Mouse (Mus musculus): ENCODE measurements around the gene Tut7. TPM values are rescaled to one million over a fixed set of nuclear protein-coding genes. Genes with fewer than 3 reads are reported as not detected.

Gene Tut7
- total and polyA plus RNA-seq, 3 experiments: 47.7 to 135 (median 53.8) TPM

- TF ChIP-seq USF1 (IDR thresholded peaks at IDR 0.05; ENCODE audit: low read depth, low read length) (peak; percentile 53; the same call in 1 of the 2 replicates), CTCF (IDR thresholded peaks at IDR 0.05 in 2 of 3, conservative IDR thresholded peaks at IDR 0.05 in 1 of 3; ENCODE audit: control insufficient read depth in 1 of 3, insufficient read depth in 1 of 3, low read depth in 2 of 3, low read length in 3 of 3, poor library complexity in 1 of 3, severe bottlenecking in 1 of 3) (no peak), TCF12 (IDR thresholded peaks at IDR 0.05; ENCODE audit: low read depth, low read length) (peak; percentile 83), EP300 (IDR thresholded peaks at IDR 0.05; ENCODE audit: low read depth in 1 of 2, low read length in 2 of 2) (peak in 1 of 2 experiments; percentile 31; a peak in 2 of 4 replicates), SMC3 (IDR thresholded peaks at IDR 0.05; ENCODE audit: low read depth, low read length) (no peak), MYB (IDR thresholded peaks at IDR 0.05; ENCODE audit: low read depth, low read length) (no peak), MYC (IDR thresholded peaks at IDR 0.05; ENCODE audit: low read depth, low read length) (no peak), ZMIZ1 (IDR thresholded peaks at IDR 0.05; ENCODE audit: low read depth, low read length) (peak; percentile 53)
Observed at GRCm38 (mm10) chr13:59769296-59770163, 53.4 kb downstream of the Tut7 start, which contains the start of gene Isca1 (continued).

GRCm38 (mm10) chr13:59768531-59768930 lies 54.4 kb downstream of the Tut7 start:
- peak overlapping the region; percentile 82 to 98 for H3K4me3 ChIP-seq (ENCODE audit: control insufficient read depth in 1 of 2, insufficient read depth in 1 of 2, low read depth in 2 of 2, low read length in 2 of 2)
- H3K36me3 ChIP-seq (ENCODE audit: control insufficient read depth in 1 of 2, insufficient read depth in 2 of 2, low read length in 2 of 2): peaks cover 5 to 34% of the 10 kb centered on the region in 2 experiments
- H3K79me2 ChIP-seq (ENCODE audit: control insufficient read depth, insufficient read depth, low read length, poor library complexity): peaks cover 50% of the 10 kb centered on the region
- TF ChIP-seq NRF1 (IDR thresholded peaks at IDR 0.05; ENCODE audit: insufficient read depth, low read depth, low read length, poor library complexity, severe bottlenecking): no peak
- no peak for TF ChIP-seq MAZ (IDR thresholded peaks at IDR 0.05; ENCODE audit: low read depth, low read length)
- TF ChIP-seq USF2 (IDR thresholded peaks at IDR 0.05; ENCODE audit: borderline replicate concordance in 1 of 2, insufficient read depth in 1 of 2, low read depth in 1 of 2, low read length in 2 of 2): no peak
- TF ChIP-seq BHLHE40 (IDR thresholded peaks at IDR 0.05; ENCODE audit: borderline replicate concordance, low read depth, low read length): no peak
- TF ChIP-seq SIN3A (IDR thresholded peaks at IDR 0.05; ENCODE audit: low read length): no peak; the same call in 1 of the 2 replicates
- TF ChIP-seq SMC3 (IDR thresholded peaks at IDR 0.05; ENCODE audit: low read depth, low read length): no peak
- TF ChIP-seq E2F4 (IDR thresholded peaks at IDR 0.05; ENCODE audit: borderline replicate concordance, low read depth, low read length): no peak
- TF ChIP-seq ZNF384 (IDR thresholded peaks at IDR 0.05; ENCODE audit: low read depth, low read length): no peak
- no peak for TF ChIP-seq GABPA (IDR thresholded peaks at IDR 0.05; ENCODE audit: low read depth, low read length)
- no peak for TF ChIP-seq ETS1 (IDR thresholded peaks at IDR 0.05; ENCODE audit: low read depth, low read length)
- no peak for TF ChIP-seq JUND (IDR thresholded peaks at IDR 0.05; ENCODE audit: low read depth, low read length)
- no peak for TF ChIP-seq ZC3H11A (IDR thresholded peaks at IDR 0.05; ENCODE audit: low read depth, low read length)
- TF ChIP-seq ELF1 (IDR thresholded peaks at IDR 0.05; ENCODE audit: low read depth, low read length): no peak
- no peak for TF ChIP-seq POLR2AphosphoS5 (IDR thresholded peaks at IDR 0.05; ENCODE audit: borderline replicate concordance, low read depth, low read length)
- no peak for TF ChIP-seq ZKSCAN1 (IDR thresholded peaks at IDR 0.05; ENCODE audit: low read depth, low read length)
- no peak for TF ChIP-seq CHD1 (IDR thresholded peaks at IDR 0.05; ENCODE audit: low read depth, low read length)
- TF ChIP-seq UBTF (IDR thresholded peaks at IDR 0.05; ENCODE audit: borderline replicate concordance, insufficient read depth, low read depth, low read length): no peak
- H3K9ac ChIP-seq (ENCODE audit: control insufficient read depth, low read depth, low read length, poor library complexity, severe bottlenecking): peak overlapping the region; percentile 91
- peak overlapping the region; percentile 76 for H3K27ac ChIP-seq (ENCODE audit: control insufficient read depth, low read depth, low read length)
- H3K27me3 ChIP-seq (ENCODE audit: control insufficient read depth in 1 of 2, insufficient read depth in 2 of 2, low read length in 2 of 2): no peaks in the 10 kb centered on the region
- H3K4me1 ChIP-seq (ENCODE audit: control insufficient read depth in 1 of 2, insufficient read depth in 2 of 2, low read length in 2 of 2): peaks cover 17 to 26% of the 10 kb centered on the region in 2 experiments
- no peaks in the 10 kb centered on the region for H3K9me3 ChIP-seq (replicated peaks; ENCODE audit: insufficient read depth, low read length)
- peak; percentile 53 for DNase-seq (ENCODE audit: low read depth, low spot score)

Data from MEL (cell line).